ENCODE assay signal across 8 mouse cellular contexts in the genomic region with DNA sequence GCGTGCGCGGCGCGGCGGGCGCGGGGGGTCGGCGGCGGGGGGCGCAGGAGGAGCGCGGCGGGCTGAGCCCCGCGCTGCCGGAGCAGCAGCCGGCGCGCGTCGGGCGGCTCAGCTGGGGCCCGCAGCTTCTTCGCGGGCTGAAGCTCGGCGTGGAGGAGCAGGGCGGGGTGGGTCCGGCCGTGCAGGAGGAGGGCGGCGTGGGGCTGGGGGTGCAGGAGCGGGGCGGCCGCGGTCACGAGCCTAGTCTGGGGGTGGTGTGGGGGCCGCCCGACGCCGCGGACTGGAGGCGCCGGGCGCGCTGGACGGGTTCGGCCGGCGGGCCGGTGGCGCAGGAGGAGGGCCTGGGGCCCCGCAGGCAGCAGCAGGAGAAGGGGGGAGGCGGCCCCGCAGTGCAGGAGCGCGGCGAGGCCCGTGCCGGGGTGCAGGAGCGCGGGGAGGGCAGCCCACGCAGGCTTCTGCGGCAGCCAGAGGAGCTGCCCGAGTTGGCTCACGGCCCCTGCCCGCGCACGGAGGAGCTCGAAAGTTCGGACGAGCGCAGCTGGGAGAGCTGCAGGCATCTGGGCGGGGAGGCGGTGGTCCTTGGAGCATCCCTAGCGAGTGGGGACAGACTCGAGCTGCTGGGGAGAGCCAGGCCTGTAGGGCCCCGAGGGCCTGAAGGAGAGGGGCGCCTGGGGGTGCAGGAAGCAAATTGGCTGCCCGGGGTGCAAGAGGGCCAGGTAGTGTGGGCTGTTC. TPM values are rescaled to one million over a fixed set of nuclear protein-coding genes. Genes with fewer than 3 reads are reported as not detected.
DNase-seq lines count a peak whose midpoint lies in the region; ATAC-seq and TF ChIP-seq lines count a peak whose summit lies in the region.

No protein-coding gene starts in this region.

- peak overlapping the region; percentile 63 for H3K27ac ChIP-seq in cerebellum, adult 2 months (ENCODE audit: insufficient read depth, low read length)
- peak overlapping the region; percentile 84 for H3K27ac ChIP-seq in forebrain, postnatal 0 days (ENCODE audit: low read depth, low read length)
- H3K27ac ChIP-seq in intestine, postnatal 0 days (ENCODE audit: low read depth, low read length): peak overlapping the region; percentile 50; the same call in 1 of the 2 replicates
- H3K27ac ChIP-seq in liver, embryonic 16.5 days (ENCODE audit: low read length): peak overlapping the region; percentile 79

- peaks cover 4% of the 10 kb centered on the region for H3K4me1 ChIP-seq in cerebellum, adult 2 months (ENCODE audit: control insufficient read depth, insufficient read depth, low read length)
- peaks cover 17% of the 10 kb centered on the region for H3K4me1 ChIP-seq in forebrain, postnatal 0 days (ENCODE audit: insufficient read depth)
- H3K4me1 ChIP-seq in intestine, postnatal 0 days (replicated peaks; ENCODE audit: control insufficient read depth, insufficient read depth, low read length): peaks cover 9% of the 10 kb centered on the region; the same call in 1 of the 2 replicates
- H3K4me1 ChIP-seq in liver, embryonic 16.5 days (ENCODE audit: control insufficient read depth, low read depth, low read length): peaks cover 24% of the 10 kb centered on the region

- peak; percentile 77 for ATAC-seq in forebrain, postnatal 0 days
- ATAC-seq in intestine, postnatal 0 days: peak; percentile 32
- peak; percentile 36 for ATAC-seq in liver, embryonic 16.5 days (ENCODE audit: low read depth)

- H3K4me2 ChIP-seq in forebrain, postnatal 0 days (ENCODE audit: low read depth): peak overlapping the region; percentile 68
- H3K4me2 ChIP-seq in intestine, postnatal 0 days (replicated peaks; ENCODE audit: low read depth): peak overlapping the region; percentile 97
- H3K4me2 ChIP-seq in liver, embryonic 16.5 days (ENCODE audit: low read depth, low read length): peak overlapping the region; percentile 98

- H3K9me3 ChIP-seq in forebrain, postnatal 0 days (ENCODE audit: low read length): no peaks in the 10 kb centered on the region
- H3K9me3 ChIP-seq in intestine, postnatal 0 days (ENCODE audit: control insufficient read depth): no peaks in the 10 kb centered on the region
- no peaks in the 10 kb centered on the region for H3K9me3 ChIP-seq in liver, embryonic 16.5 days (replicated peaks; ENCODE audit: control insufficient read depth, low read length)

- no peaks in the 10 kb centered on the region for H3K27me3 ChIP-seq in cerebellum, adult 2 months (ENCODE audit: control insufficient read depth, insufficient read depth, low read length)
- H3K27me3 ChIP-seq in forebrain, postnatal 0 days (ENCODE audit: insufficient read depth, low read length): no peaks in the 10 kb centered on the region
- no peaks in the 10 kb centered on the region for H3K27me3 ChIP-seq in intestine, postnatal 0 days (replicated peaks; ENCODE audit: control insufficient read depth, insufficient read depth, low read length)
- H3K27me3 ChIP-seq in liver, embryonic 16.5 days (ENCODE audit: control insufficient read depth, insufficient read depth, low read depth, low read length): no peaks in the 10 kb centered on the region

- H3K36me3 ChIP-seq in forebrain, postnatal 0 days (ENCODE audit: insufficient read depth): no peaks in the 10 kb centered on the region
- no peaks in the 10 kb centered on the region for H3K36me3 ChIP-seq in intestine, postnatal 0 days (ENCODE audit: control insufficient read depth, insufficient read depth)
- H3K36me3 ChIP-seq in liver, embryonic 16.5 days (ENCODE audit: control insufficient read depth, insufficient read depth): no peaks in the 10 kb centered on the region

- peak overlapping the region; percentile 68 for H3K4me3 ChIP-seq in cerebellum, adult 2 months (replicated peaks; ENCODE audit: insufficient read depth, low read depth, low read length)
- H3K4me3 ChIP-seq in forebrain, postnatal 0 days (ENCODE audit: low read depth, low read length): peak overlapping the region; percentile 92
- H3K4me3 ChIP-seq in intestine, postnatal 0 days (ENCODE audit: low read depth, low read length): peak overlapping the region; percentile 75
- H3K4me3 ChIP-seq in liver, embryonic 16.5 days (ENCODE audit: low read depth, low read length): peak overlapping the region; percentile 95

- WGBS in cerebellum, adult 2 months: under 1% methylated on average over 75 of the region's 82 CpGs
- WGBS in forebrain, postnatal 0 days: 5% methylated on average over 70 of the region's 82 CpGs
- under 1% methylated on average over 57 of the region's 82 CpGs for WGBS in intestine, postnatal 0 days
- WGBS in liver, embryonic 16.5 days (ENCODE audit: insufficient replicate concordance): under 1% methylated on average over 57 of the region's 82 CpGs

- no peak for TF ChIP-seq CTCF in cerebellum, adult 2 months (IDR thresholded peaks at IDR 0.05; ENCODE audit: borderline replicate concordance, insufficient read depth, low read depth, low read length)
- TF ChIP-seq CTCF in forebrain, postnatal 0 days (IDR thresholded peaks at IDR 0.05; ENCODE audit: low read depth): no peak
- no peak for TF ChIP-seq CTCF in intestine, postnatal 0 days (IDR thresholded peaks at IDR 0.05; ENCODE audit: low read depth)

- peak overlapping the region; percentile 81 for H3K9ac ChIP-seq in forebrain, postnatal 0 days
- H3K9ac ChIP-seq in intestine, postnatal 0 days (ENCODE audit: low read depth, low read length): peak overlapping the region; percentile 88
- peak overlapping the region; percentile 94 for H3K9ac ChIP-seq in liver, embryonic 16.5 days (ENCODE audit: low read depth, low read length)

- peak; percentile 48 for DNase-seq in 3T3-L1 (ENCODE audit: low read depth, low spot score)
- DNase-seq in CD8-positive naive resting alpha-beta T cell, adult 2 months (ENCODE audit: low read depth in 2 of 2, low spot score in 2 of 2): peak; percentile 21 to 34
- peak; percentile 59 to 64 for DNase-seq in cerebellum, adult 2 months
- DNase-seq in forebrain, postnatal 0 days: peak; percentile 56
- peak; percentile 84 for DNase-seq in right cerebral cortex, adult 18-20 months
- DNase-seq in ovary, postnatal 14 days (ENCODE audit: low spot score): no peak

- TF ChIP-seq POLR2A in cerebellum, adult 2 months (IDR thresholded peaks at IDR 0.05; ENCODE audit: borderline replicate concordance, insufficient read depth, low read length): no peak

RNA-seq across cellular contexts. Expression of a gene that starts 0.6 kb away (rescaled TPM):
- polyA plus RNA-seq in cerebellum, adult 2 months (2012; rRNA removed): 238 and 239 TPM in 2 replicates
- 48.4 and 55.3 TPM in 2 replicates for total RNA-seq in forebrain, postnatal 0 days (2014; rRNA removed)
- 10.3 and 13.2 TPM in 2 replicates for polyA plus RNA-seq in forebrain, postnatal 0 days (2015; fragmentation: Nextera tagmentation; extraction: Ambion mirVana)
- 8.0 and 9.6 TPM in 2 replicates for polyA plus RNA-seq in intestine, postnatal 0 days (2015; fragmentation: Nextera tagmentation; extraction: Ambion mirVana)
- 2.7 and 2.8 TPM in 2 replicates for polyA plus RNA-seq in liver, embryonic 16.5 days (2015; fragmentation: Nextera tagmentation; extraction: Ambion mirVana)

RNA-seq across cellular contexts. Expression of a gene that starts 35.5 kb away (rescaled TPM):
- polyA plus RNA-seq in cerebellum, adult 2 months (2012; rRNA removed): 76.7 and 82.5 TPM in 2 replicates
- 70.3 and 112 TPM in 2 replicates for total RNA-seq in forebrain, postnatal 0 days (2014; rRNA removed)
- polyA plus RNA-seq in forebrain, postnatal 0 days (2015; fragmentation: Nextera tagmentation; extraction: Ambion mirVana): 34.8 and 35.3 TPM in 2 replicates
- 23.1 and 23.7 TPM in 2 replicates for polyA plus RNA-seq in intestine, postnatal 0 days (2015; fragmentation: Nextera tagmentation; extraction: Ambion mirVana)
- polyA plus RNA-seq in liver, embryonic 16.5 days (2015; fragmentation: Nextera tagmentation; extraction: Ambion mirVana): 317 and 331 TPM in 2 replicates

Comparison
In these comparisons a context has a peak if more than half of its experiments do, and no peak if none do; other contexts are left out.
1. RNA of a gene that starts 0.6 kb away (polyA plus RNA-seq): 238 to 239 TPM in cerebellum, adult 2 months; 10.3 to 13.2 TPM in forebrain, postnatal 0 days, 8.0 to 9.6 TPM in intestine, postnatal 0 days and 2.7 to 2.8 TPM in liver, embryonic 16.5 days; every median in the first group is over 10 times any median in the second.
2. Peak in every context shown above with its lines, with median percentiles within 50 percentile points of each other: H3K27ac ChIP-seq, H3K4me3 ChIP-seq, ATAC-seq, H3K4me2 ChIP-seq and H3K9ac ChIP-seq.